10 mouse cellular contexts compared by ENCODE assay signal in genomic region chr17:29388978-29389377, GRCm38 (mm10). TPM values are rescaled to one million over a fixed set of nuclear protein-coding genes. Genes with fewer than 3 reads are reported as not detected.
DNase-seq lines count a peak whose midpoint lies in the region.
"Had no signal": no experiment of that assay in that cellular context is flagged by ENCODE, and none has a peak within 500 bp of the region (broad histone marks: within the 10 kb centered on the region; RNA-seq: fewer than 3 reads in every experiment).

No protein-coding gene starts in this region.

- DNase-seq in cerebellum, postnatal 25 days: peak; percentile 41 to 68
- no peak for DNase-seq in cerebellum, adult 11 months
- peak; percentile 21 for DNase-seq in kidney, adult 9 months
- no peak for DNase-seq in kidney, postnatal 10 days
- DNase-seq in adrenal gland, postnatal 36 days: peak; percentile 53 to 75
- DNase-seq in gastrocnemius, postnatal 36 days: peak; percentile 65 to 76
- DNase-seq in urinary bladder, postnatal 10 days (ENCODE audit: low spot score): no peak
- no peak for DNase-seq in frontal cortex, postnatal 10 days (ENCODE audit: low spot score in 2 of 2)
- DNase-seq: liver, embryonic 13.5 days; right cerebral cortex, postnatal 25 days had no signal

- intact Hi-C loops in gastrocnemius, postnatal 36 days (cut with DNase I): no loop called here

RNA-seq across cellular contexts. Expression of gene Fgd2, which starts 28.3 kb away (rescaled TPM):
- total RNA-seq in adrenal gland, postnatal 36 days (2021): 1 to 10 TPM; 2.6 to 3.6 TPM
- total RNA-seq in gastrocnemius, postnatal 36 days (2021): 1 to 10 TPM in 1 of 2 experiments, under 1 TPM in 1; 0.79 to 1.2 TPM

RNA-seq across cellular contexts. Expression of gene Mtch1, which starts 41.2 kb away (rescaled TPM):
- total RNA-seq in adrenal gland, postnatal 36 days (2021): 100 to 1,000 TPM; 249 to 251 TPM
- 10 to 100 TPM; 85.9 to 95.0 TPM for total RNA-seq in gastrocnemius, postnatal 36 days (2021)

Comparison
In these comparisons a context has a peak if more than half of its experiments do, and no peak if none do; other contexts are left out.
1. DNase-seq: peak in cerebellum, postnatal 25 days (2 of 2), kidney, adult 9 months (single experiment), adrenal gland, postnatal 36 days (2 of 2) and gastrocnemius, postnatal 36 days (2 of 2); none in cerebellum, adult 11 months (single experiment), kidney, postnatal 10 days (single experiment), urinary bladder, postnatal 10 days (single experiment) and frontal cortex, postnatal 10 days (0 of 2).